22 mouse cellular contexts compared by ENCODE assay signal in genomic region chr17:88788392-88788791, GRCm38 (mm10). TPM values are rescaled to one million over a fixed set of nuclear protein-coding genes. Genes with fewer than 3 reads are reported as not detected.
"Had no signal": no experiment of that assay in that cellular context is flagged by ENCODE, and none has a peak within 500 bp of the region (broad histone marks: within the 10 kb centered on the region; RNA-seq: fewer than 3 reads in every experiment).

No protein-coding gene starts in this region.

- H3K36me3 ChIP-seq: liver, embryonic 13.5 days; midbrain, embryonic 12.5 days; neural tube, embryonic 13.5 days had no signal

- H3K9me3 ChIP-seq: liver, embryonic 13.5 days; midbrain, embryonic 12.5 days; neural tube, embryonic 13.5 days had no signal

- H3K9ac ChIP-seq: liver, embryonic 13.5 days; midbrain, embryonic 12.5 days; neural tube, embryonic 13.5 days had no signal

- H3K4me3 ChIP-seq: layer of hippocampus, adult 2 months; left cerebral cortex, adult 2 months; liver, embryonic 13.5 days; midbrain, embryonic 12.5 days; myocyte; neural tube, embryonic 13.5 days had no signal

- H3K4me1 ChIP-seq: liver, embryonic 13.5 days had no signal

- DNase-seq: kidney, postnatal 25 days; layer of hippocampus, postnatal 36 days; liver, embryonic 13.5 days; lung, adult 2 months; lung, postnatal 14 days; lung, postnatal 4 days; retina, postnatal 1 day; right cerebral cortex, postnatal 25 days; thymus, adult 18-20 months; thymus, postnatal 36 days had no signal

- H3K27ac ChIP-seq: kidney, postnatal 0 days; layer of hippocampus, adult 2 months; left cerebral cortex, adult 2 months; liver, embryonic 13.5 days; midbrain, embryonic 12.5 days; neural tube, embryonic 13.5 days had no signal

- H3K4me2 ChIP-seq: liver, embryonic 13.5 days; midbrain, embryonic 12.5 days; neural tube, embryonic 13.5 days had no signal

RNA-seq across cellular contexts. Expression of gene Lhcgr, which starts 3.4 kb away (rescaled TPM):
- total RNA-seq: liver, adult 2 months; monocyte, adult 5-6 weeks; neutrophil, adult 5-6 weeks had no signal
- polyA plus RNA-seq: large intestine, adult 2 months; liver, adult 2 months; liver, embryonic 13.5 days; liver, embryonic 16.5 days; myocyte; small intestine, adult 2 months had no signal
